Mouse (Mus musculus): Measurements from ENCODE around the gene Cbfa2t2. TPM values are rescaled to one million over a fixed set of nuclear protein-coding genes. Genes with fewer than 3 reads are reported as not detected.

Cbfa2t2 gene
- polyA plus RNA-seq, 1 experiment from 2014 or later = 8.4 TPM

- DNase-seq = peak; percentile 41
- Histone ChIP-seq H3K36me3 (no peaks in the 10 kb centered on the region), H3K4me3 (replicated peaks) (peak overlapping the region; percentile 32), H3K27me3 (peaks cover 41% of the 10 kb centered on the region), H3K4me1 (replicated peaks) (peaks cover 38% of the 10 kb centered on the region), H3K9me3 (replicated peaks) (no peaks in the 10 kb centered on the region), H3K9ac (peak overlapping the region; percentile 23; the same call in 1 of the 2 replicates), H3K27ac (no peak overlapping the region), H3K4me2 (peak overlapping the region; percentile 61)
- WGBS (ENCODE audit: insufficient replicate concordance) = 24% methylated on average over 27 of the region's 27 CpGs
- ATAC-seq (ENCODE audit: low read depth) = peak; percentile 14; the same call in 1 of the 2 replicates
Measured at GRCm38 (mm10) chr2:154552424-154552907, 116.2 kb downstream of the Cbfa2t2 start.

- peaks cover 43% of the 10 kb centered on the region for H3K4me1 ChIP-seq (replicated peaks)
- no peak overlapping the region for H3K4me3 ChIP-seq (replicated peaks)
- no peak overlapping the region for H3K9ac ChIP-seq
- peaks cover 23% of the 10 kb centered on the region for H3K27me3 ChIP-seq
- no peak for DNase-seq
- WGBS (ENCODE audit: insufficient replicate concordance) = 86% methylated on average over 6 of the region's 6 CpGs
- H3K9me3 ChIP-seq (replicated peaks) = no peaks in the 10 kb centered on the region
- H3K4me2 ChIP-seq = no peak overlapping the region
- ATAC-seq (ENCODE audit: low read depth) = no peak
- H3K36me3 ChIP-seq = peaks cover 7% of the 10 kb centered on the region; the same call in 1 of the 2 replicates
- H3K27ac ChIP-seq = no peak overlapping the region
Measured at GRCm38 (mm10) chr2:154555235-154555634, 119.0 kb downstream of the Cbfa2t2 start.

DNA sequence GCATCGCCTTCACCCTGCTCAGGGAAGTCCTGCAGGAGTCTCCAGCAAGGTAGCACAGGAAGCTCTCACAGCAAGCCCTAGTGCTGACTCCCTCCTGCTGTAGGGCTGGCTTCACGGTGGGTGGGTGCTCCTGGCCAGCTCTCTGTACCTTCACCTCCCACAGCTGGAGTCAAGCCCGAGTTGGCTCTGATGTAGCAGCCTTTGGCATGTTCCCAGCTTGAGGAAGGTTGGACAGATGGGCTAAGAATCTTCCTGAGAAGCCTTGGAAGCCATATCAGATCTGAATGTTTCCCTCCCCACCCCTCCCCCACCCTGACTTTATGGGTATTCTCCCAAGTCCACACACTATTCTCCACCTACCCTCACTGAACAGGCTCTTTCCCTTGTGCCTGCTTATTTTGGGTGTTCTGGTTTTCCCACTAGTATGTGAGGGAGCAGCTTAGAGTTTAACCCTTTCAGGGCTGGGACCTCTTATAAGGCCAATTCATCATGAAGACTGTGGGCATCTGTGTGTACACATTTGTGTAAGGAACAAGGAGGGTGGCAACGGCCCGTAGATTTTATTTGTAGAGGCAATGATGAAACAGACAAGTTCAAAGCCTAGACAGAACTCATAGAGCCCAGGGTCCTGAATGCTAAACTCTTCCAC is 121.0 kb downstream of the Cbfa2t2 start:
- Histone ChIP-seq H3K4me2 (no peak overlapping the region), H3K27ac (no peak overlapping the region), H3K4me1 (replicated peaks) (peaks cover 37% of the 10 kb centered on the region), H3K27me3 (peaks cover 2% of the 10 kb centered on the region), H3K9ac (peak overlapping the region; percentile 64; the same call in 1 of the 2 replicates), H3K36me3 (peaks cover 27% of the 10 kb centered on the region), H3K9me3 (replicated peaks) (no peaks in the 10 kb centered on the region), H3K4me3 (replicated peaks) (no peak overlapping the region)
- ATAC-seq (ENCODE audit: low read depth) (no peak), DNase-seq (no peak)
- WGBS (ENCODE audit: insufficient replicate concordance) = 47% methylated on average over 5 of the region's 5 CpGs

- peak within 1 kb of the TSS; percentile 64 for H3K9ac ChIP-seq
- H3K4me2 ChIP-seq = peak within 1 kb of the TSS; percentile 75
- H3K9me3 ChIP-seq (replicated peaks) = no peaks in the 10 kb centered on the region
- H3K27me3 ChIP-seq = no peaks in the 10 kb centered on the region
- H3K4me1 ChIP-seq (replicated peaks) = peaks cover 30% of the 10 kb centered on the region
- peak; percentile 33 for DNase-seq
- peak; percentile 75 for ATAC-seq (ENCODE audit: low read depth)
- H3K27ac ChIP-seq = peak within 1 kb of the TSS; percentile 36
- 3% methylated on average over 34 of the region's 34 CpGs for WGBS (ENCODE audit: insufficient replicate concordance)
- peak within 1 kb of the TSS; percentile 51 for H3K4me3 ChIP-seq (replicated peaks)
- peaks cover 38% of the 10 kb centered on the region for H3K36me3 ChIP-seq
Measured at GRCm38 (mm10) chr2:154558264-154559039, 122.2 kb downstream of the Cbfa2t2 start, which contains the start of gene Necab3. Gene Necab3, minus strand, starts transcription at chr2:154558890.

- H3K36me3 ChIP-seq = peaks cover 54% of the 10 kb centered on the region
- H3K4me2 ChIP-seq = no peak overlapping the region
- no peak overlapping the region for H3K27ac ChIP-seq
- no peaks in the 10 kb centered on the region for H3K9me3 ChIP-seq (replicated peaks)
- WGBS (ENCODE audit: insufficient replicate concordance) = 89% methylated on average over 22 of the region's 22 CpGs
- ATAC-seq (ENCODE audit: low read depth) (no peak), DNase-seq (no peak)
- H3K4me3 ChIP-seq (replicated peaks) = no peak overlapping the region
- H3K4me1 ChIP-seq (replicated peaks) = peaks cover 53% of the 10 kb centered on the region
- H3K9ac ChIP-seq = no peak overlapping the region
- no peaks in the 10 kb centered on the region for H3K27me3 ChIP-seq
Measured at GRCm38 (mm10) chr2:154563612-154564170, 127.4 kb downstream of the Cbfa2t2 start.

GRCm38 (mm10) chr2:154565562-154565961 is 129.3 kb downstream of the Cbfa2t2 start:
- WGBS (ENCODE audit: insufficient replicate concordance) = 84% methylated on average over 3 of the region's 3 CpGs
- H3K4me1 ChIP-seq (replicated peaks) = peaks cover 50% of the 10 kb centered on the region
- no peaks in the 10 kb centered on the region for H3K27me3 ChIP-seq
- DNase-seq = no peak
- no peaks in the 10 kb centered on the region for H3K9me3 ChIP-seq (replicated peaks)
- ATAC-seq (ENCODE audit: low read depth) = no peak
- peak overlapping the region; percentile 30; the same call in 1 of the 2 replicates for H3K9ac ChIP-seq
- no peak overlapping the region for H3K4me3 ChIP-seq (replicated peaks)
- peaks cover 44% of the 10 kb centered on the region for H3K36me3 ChIP-seq
- H3K27ac ChIP-seq = peak overlapping the region; percentile 15; the same call in 1 of the 2 replicates
- H3K4me2 ChIP-seq = no peak overlapping the region

DNA sequence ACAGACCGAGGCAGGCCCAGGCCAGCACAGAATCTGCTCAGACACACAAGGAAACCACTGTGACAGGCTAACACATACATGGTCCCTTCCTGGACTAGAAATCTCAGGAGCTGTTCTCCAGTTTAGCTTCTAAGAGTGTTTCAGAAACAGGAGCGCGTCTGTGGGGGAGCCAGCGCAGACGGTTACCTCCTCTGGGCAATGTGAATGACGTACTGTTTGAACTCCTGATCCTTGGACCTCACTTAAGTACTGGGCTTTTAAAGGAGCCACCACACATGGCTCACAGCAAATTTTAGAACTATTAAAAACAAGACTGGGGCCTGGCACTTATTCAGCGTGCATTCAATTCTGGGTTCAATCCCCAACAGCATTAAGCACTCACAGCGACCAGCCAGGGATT is 130.4 kb downstream of the Cbfa2t2 start:
- H3K4me1 ChIP-seq (replicated peaks) = peaks cover 59% of the 10 kb centered on the region
- no peak for DNase-seq
- no peaks in the 10 kb centered on the region for H3K27me3 ChIP-seq
- peaks cover 33% of the 10 kb centered on the region for H3K36me3 ChIP-seq
- ATAC-seq (ENCODE audit: low read depth) = no peak
- 0 out of 2 replicates have a peak overlapping the region, but pooled peaks have one; percentile 36 for H3K27ac ChIP-seq
- WGBS (ENCODE audit: insufficient replicate concordance) = 83% methylated on average over 8 of the region's 8 CpGs
- H3K4me3 ChIP-seq (replicated peaks) = 0 out of 2 replicates have a peak overlapping the region, but pooled peaks have one; percentile 1
- peak overlapping the region; percentile 91 for H3K4me2 ChIP-seq
- H3K9ac ChIP-seq = peak overlapping the region; percentile 30; the same call in 1 of the 2 replicates
- no peaks in the 10 kb centered on the region for H3K9me3 ChIP-seq (replicated peaks)

GRCm38 (mm10) chr2:154567766-154568165 is 131.5 kb downstream of the Cbfa2t2 start:
- DNase-seq (no peak), ATAC-seq (ENCODE audit: low read depth) (no peak)
- H3K9ac ChIP-seq = peak overlapping the region; percentile 89
- no peaks in the 10 kb centered on the region for H3K27me3 ChIP-seq
- peak overlapping the region; percentile 89 for H3K27ac ChIP-seq
- H3K9me3 ChIP-seq (replicated peaks) = no peaks in the 10 kb centered on the region
- H3K4me3 ChIP-seq (replicated peaks) = peak overlapping the region; percentile 82
- H3K36me3 ChIP-seq = peaks cover 23% of the 10 kb centered on the region
- 77% methylated on average over 2 of the region's 2 CpGs for WGBS (ENCODE audit: insufficient replicate concordance)
- peaks cover 59% of the 10 kb centered on the region for H3K4me1 ChIP-seq (replicated peaks)
- peak overlapping the region; percentile 91 for H3K4me2 ChIP-seq

DNA sequence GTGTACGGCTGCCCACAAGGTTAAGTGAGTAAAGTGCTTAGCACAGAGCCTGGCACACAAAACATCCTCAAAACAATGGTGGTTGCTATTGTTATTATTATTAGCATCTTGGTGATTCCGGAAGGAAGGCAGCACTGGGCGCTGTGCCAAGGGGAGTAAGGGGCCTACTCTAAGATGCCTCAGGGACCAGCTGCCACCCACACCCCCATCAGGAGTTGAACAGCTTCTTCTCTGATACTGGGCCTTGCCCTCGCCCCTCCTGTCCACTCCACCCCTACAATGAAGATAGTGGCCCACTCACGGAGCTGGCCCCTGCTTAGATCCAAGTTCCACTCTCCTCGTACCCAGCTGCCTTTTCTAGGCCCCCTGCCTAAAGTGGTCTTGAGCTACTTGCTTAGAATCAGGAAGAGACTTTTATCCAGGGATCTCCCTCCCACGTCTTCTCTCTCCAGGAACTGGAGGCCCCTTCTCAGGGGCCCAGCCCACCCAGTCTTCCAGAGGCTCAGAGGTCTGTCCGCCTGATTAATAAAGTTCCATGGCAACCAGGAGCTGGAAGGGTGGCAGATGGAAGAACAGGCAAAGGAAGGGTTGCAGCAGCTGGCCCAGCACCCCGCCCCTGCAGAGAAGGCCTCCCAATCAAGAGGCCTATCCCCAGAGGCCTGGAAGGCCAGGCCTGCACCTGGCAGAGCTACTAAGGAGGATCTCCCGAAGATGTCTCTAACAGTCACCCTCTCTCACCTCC is 132.2 kb downstream of the Cbfa2t2 start:
- H3K36me3 ChIP-seq = peaks cover 15% of the 10 kb centered on the region
- peak overlapping the region; percentile 89 for H3K27ac ChIP-seq
- peak overlapping the region; percentile 89 for H3K9ac ChIP-seq
- ATAC-seq (ENCODE audit: low read depth) = peak; percentile 18; the same call in 1 of the 2 replicates
- H3K4me2 ChIP-seq = peak overlapping the region; percentile 91
- H3K27me3 ChIP-seq = no peaks in the 10 kb centered on the region
- no peaks in the 10 kb centered on the region for H3K9me3 ChIP-seq (replicated peaks)
- H3K4me1 ChIP-seq (replicated peaks) = peaks cover 59% of the 10 kb centered on the region
- 21% methylated on average over 10 of the region's 10 CpGs for WGBS (ENCODE audit: insufficient replicate concordance)
- DNase-seq = no peak
- peak overlapping the region; percentile 82 for H3K4me3 ChIP-seq (replicated peaks)

DNA sequence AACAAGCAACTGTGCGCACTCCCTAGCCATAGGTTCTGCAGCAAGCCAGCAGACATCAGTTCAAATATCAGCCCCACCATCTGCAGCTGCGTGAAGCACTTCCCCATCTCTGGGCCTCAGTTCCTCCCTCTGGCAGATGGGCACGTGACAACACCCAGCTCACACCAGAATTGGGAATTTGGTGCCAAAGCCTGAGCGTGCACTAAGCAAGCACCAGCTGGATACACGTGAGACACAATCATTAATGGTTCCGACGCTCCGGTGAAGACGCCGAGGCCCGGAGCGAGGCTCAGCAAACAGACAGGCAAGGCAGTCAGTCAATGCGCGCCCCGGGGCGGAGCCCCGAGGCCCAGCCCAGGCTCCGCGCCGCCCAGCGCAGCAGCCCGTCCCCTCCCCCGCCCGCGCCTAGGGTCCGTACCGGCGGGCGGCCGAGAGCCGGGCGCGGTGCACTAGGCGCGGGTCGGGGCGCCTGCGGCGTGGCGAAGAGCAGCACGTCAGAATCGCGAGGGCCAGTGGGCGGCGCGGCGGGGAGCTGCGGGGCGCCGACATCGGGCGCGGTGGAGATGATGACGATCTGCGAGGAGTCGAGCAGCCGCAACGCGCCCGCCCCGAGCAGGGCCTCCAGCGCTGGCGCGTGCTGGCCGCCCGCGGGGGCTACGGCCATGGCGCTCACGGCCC is 132.9 kb downstream of the Cbfa2t2 start:
- H3K27ac ChIP-seq = peak overlapping the region; percentile 89
- peak; percentile 80 for ATAC-seq (ENCODE audit: low read depth)
- WGBS (ENCODE audit: insufficient replicate concordance) = under 1% methylated on average over 50 of the region's 70 CpGs
- peak; percentile 71 for DNase-seq
- H3K4me3 ChIP-seq (replicated peaks) = peak overlapping the region; percentile 82
- no peaks in the 10 kb centered on the region for H3K9me3 ChIP-seq (replicated peaks)
- peaks cover 59% of the 10 kb centered on the region for H3K4me1 ChIP-seq (replicated peaks)
- H3K36me3 ChIP-seq = peaks cover 8% of the 10 kb centered on the region
- H3K4me2 ChIP-seq = peak overlapping the region; percentile 91
- no peaks in the 10 kb centered on the region for H3K27me3 ChIP-seq
- peak overlapping the region; percentile 89 for H3K9ac ChIP-seq
